17 mouse cellular contexts compared by ENCODE assay signal in genomic region chrY:10643516-10643915, GRCm38 (mm10). TPM values are rescaled to one million over a fixed set of nuclear protein-coding genes. Genes with fewer than 3 reads are reported as not detected.
A peak's percentile ranks its signal among the peaks of the same experiment; 100 is the strongest.
DNase-seq lines count a peak whose midpoint lies in the region; ATAC-seq and TF ChIP-seq lines count a peak whose summit lies in the region.
"Not testable (repeated sequence)": the region's sequence is repeated elsewhere in the genome, so short reads cannot be mapped to it uniquely, and the experiment has no call there.
"Had no signal": no experiment of that assay in that cellular context is flagged by ENCODE, and none has a peak within 500 bp of the region (broad histone marks: within the 10 kb centered on the region; RNA-seq: fewer than 3 reads in every experiment).

No protein-coding gene starts in this region.

- ATAC-seq in megakaryocyte, adult 5-6 weeks (ENCODE audit: poor library complexity, severe bottlenecking) = peak; percentile 18; the same call in 1 of the 2 replicates

- H3K36me3 ChIP-seq in kidney, adult 2 months (ENCODE audit: control insufficient read depth, insufficient read depth, low read length) = not testable (repeated sequence)

- not testable (repeated sequence) for TF ChIP-seq CTCF in kidney, adult 2 months (conservative IDR thresholded peaks at IDR 0.05; ENCODE audit: insufficient read depth, insufficient read length, low read depth, low read length)

- H3K4me3 ChIP-seq in kidney, adult 2 months (ENCODE audit: insufficient read depth, low read depth, low read length) = not testable (repeated sequence)

- H3K4me1 ChIP-seq in kidney, adult 2 months (ENCODE audit: control insufficient read depth, insufficient read depth, low read length) = not testable (repeated sequence)

- not testable (repeated sequence) for H3K27me3 ChIP-seq in kidney, adult 2 months (replicated peaks; ENCODE audit: control insufficient read depth, insufficient read depth, low read length)

- TF ChIP-seq POLR2A in kidney, adult 2 months (IDR thresholded peaks at IDR 0.05; ENCODE audit: low read depth, low read length) = not testable (repeated sequence)

- WGBS in kidney, adult 2 months = 56% methylated on average over 23 of the region's 25 CpGs

- not testable (repeated sequence) for H3K27ac ChIP-seq in kidney, adult 2 months (ENCODE audit: insufficient read depth, low read depth, low read length)

- DNase-seq in adrenal gland, adult 8-10 months = peak; percentile 2
- peak; percentile 7 to 13 for DNase-seq in cerebellum, postnatal 14 days
- DNase-seq in heart, adult 11 months = peak; percentile 88
- DNase-seq in kidney, adult 2 months = peak; percentile 2
- peak; percentile 0 to 1 for DNase-seq in left cerebral cortex, adult 18-20 months (ENCODE audit: low spot score in 2 of 2)
- peak; percentile 0 for DNase-seq in spleen, postnatal 36 days (ENCODE audit: low spot score in 2 of 2)
- peak; percentile 3 for DNase-seq in urinary bladder, postnatal 14 days (ENCODE audit: low spot score)

RNA-seq across cellular contexts. Expression of gene Gm21900, which starts 27.4 kb away (rescaled TPM):
- not detected for total RNA-seq in adrenal gland, adult 8-10 months (2022)
- not detected in 2 replicates for polyA plus RNA-seq in kidney, adult 2 months (2012; rRNA removed)
- not detected for total RNA-seq in left cerebral cortex, adult 18-20 months (2021)
- total RNA-seq in megakaryocyte, adult 5-6 weeks (2015) = not detected in 2 replicates
- total RNA-seq in megakaryocyte, adult 5-6 weeks (2017) = not detected in 2 replicates
- polyA plus RNA-seq: activated CD4-positive, CD25-positive, alpha-beta regulatory T cell, adult 4 months; embryonic facial prominence, embryonic 14.5 days; forebrain, embryonic 16.5 days; heart, embryonic 11.5 days; hindbrain, embryonic 16.5 days; limb, embryonic 12.5 days; lung, embryonic 15.5 days; midbrain, embryonic 16.5 days; small intestine, adult 2 months had no signal

Comparison
In these comparisons a context has a peak if more than half of its experiments do, and no peak if none do; other contexts are left out.
1. DNase-seq: peak in every context shown above with its lines; median percentile 88 in heart, adult 11 months; 10 in cerebellum, postnatal 14 days; 3 in urinary bladder, postnatal 14 days; 2 in adrenal gland, adult 8-10 months; 2 in kidney, adult 2 months; 0 in left cerebral cortex, adult 18-20 months; 0 in spleen, postnatal 36 days.